Mouse (Mus musculus) lung, postnatal 36 days (tissue): Measurements from ENCODE around the gene Gm20388.

Source experiments
- DNase-seq: peaks from one replicate; pipeline ENCODE4 v3.0.0; 2022; ENCODE audit warnings: mixed read lengths

The Gm20388 gene

DNA sequence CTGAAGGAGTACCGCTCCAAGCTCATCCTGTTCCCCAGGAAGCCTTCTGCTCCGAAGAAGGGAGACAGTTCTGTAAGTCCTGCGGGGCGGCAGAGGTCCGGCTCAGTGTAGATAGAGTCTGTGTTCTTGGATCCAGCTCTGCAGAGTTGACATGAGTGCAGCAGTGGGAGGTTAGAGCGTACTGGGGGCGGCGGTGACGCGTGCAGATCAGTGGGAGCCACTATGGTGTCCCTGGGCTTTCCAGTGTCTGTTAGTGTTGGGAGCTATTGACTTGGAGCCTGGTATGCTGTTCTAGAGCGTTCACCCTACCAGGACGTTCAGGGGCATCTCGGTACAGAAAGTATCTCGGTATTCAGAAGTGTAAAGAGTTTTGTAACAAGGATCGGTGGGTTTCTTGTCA, 3192.6 kb downstream of the Gm20388 start:
- DNase-seq = no peak

DNA sequence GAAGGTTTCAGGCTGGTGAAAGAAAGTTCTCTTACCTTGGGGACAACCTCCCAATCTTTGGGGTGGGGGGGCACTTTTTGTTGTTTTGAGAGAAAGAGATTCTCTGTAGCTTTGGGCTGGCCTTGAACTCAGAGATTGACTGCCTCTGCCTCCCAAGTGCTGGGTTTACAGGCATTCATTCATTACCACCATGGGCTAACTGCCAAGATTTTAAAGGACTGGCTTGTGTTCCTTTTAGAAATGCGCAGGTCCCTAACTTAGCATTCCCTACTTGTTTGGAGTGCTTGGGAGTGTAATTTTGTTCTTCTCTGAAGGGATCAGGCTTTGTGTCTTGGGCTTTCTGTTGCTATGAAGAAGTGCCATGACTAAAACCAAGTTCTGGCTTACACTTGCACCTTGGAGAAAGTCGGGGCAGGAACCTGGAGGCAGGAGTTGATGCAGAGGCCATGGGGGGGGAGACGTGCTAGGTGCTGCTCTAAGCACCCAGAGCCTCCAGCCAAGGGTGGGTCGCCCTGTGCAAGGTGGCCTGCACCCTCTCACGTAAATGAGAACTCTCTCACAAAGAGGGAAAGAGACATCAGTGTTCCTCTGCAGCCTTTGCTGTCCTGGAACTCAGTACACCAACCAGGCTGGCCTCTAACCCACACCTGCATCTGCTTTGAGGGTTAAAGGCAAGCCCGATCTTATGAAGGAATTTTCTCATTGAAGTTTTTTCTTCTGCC, 3193.6 kb downstream of the Gm20388 start:
- DNase-seq = no peak

DNA sequence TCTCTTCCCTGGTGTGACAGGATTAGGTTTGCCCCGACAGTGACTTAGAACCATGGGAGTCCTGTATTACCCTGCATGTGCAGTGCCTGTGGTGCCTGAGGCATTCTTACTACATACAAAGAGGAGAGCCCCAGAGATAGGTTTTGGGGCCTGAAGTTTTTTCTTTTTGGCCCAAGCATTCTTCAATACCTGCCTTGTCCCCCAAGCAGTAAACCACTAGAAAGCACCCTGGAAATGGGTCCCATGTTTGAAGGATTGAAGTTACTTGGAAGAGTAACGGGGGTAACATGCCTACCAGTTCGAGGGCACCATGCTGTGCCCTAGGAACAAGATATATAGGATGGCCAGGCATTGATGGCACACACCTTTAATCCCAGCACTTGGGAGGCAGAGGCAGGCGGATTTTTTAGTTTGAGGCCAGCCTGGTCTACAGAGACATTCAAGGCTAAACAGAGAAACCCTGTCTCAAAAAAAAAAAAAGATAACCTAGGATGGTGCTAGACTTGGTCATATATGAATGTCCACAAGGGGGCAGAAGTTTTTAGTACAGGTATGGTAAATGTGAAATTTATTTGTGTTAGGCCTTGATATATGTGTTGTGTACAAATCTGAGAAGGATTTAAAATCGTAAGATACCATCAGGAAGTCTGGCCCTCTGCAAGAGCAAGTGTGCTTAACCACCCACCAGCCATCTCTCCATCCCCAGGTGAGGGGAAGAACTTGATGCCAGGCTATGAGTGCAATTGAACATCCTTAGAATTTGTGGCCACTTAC, 3195.1 kb downstream of the Gm20388 start:
- peak; percentile 71 for DNase-seq

DNA sequence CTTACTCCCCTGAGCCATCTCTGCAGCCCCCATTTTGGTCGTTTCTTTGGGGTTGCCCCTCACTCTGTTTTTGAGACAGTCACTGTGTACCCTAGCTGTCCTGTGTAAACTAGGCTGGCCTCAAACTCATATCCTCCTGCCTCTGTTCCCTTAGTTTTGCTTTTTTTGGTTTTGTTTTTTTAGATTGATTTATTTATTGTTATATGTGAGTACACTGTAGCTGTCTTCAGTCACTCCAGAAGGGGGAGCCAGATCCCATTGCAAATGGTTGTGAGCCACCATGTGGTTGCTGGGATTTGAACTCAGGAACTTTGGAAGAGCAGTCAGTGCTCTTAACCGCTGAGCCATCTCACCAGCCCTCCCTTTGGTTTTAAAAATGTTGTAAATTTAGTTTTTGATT, 3195.9 kb downstream of the Gm20388 start:
- DNase-seq = no peak

DNA sequence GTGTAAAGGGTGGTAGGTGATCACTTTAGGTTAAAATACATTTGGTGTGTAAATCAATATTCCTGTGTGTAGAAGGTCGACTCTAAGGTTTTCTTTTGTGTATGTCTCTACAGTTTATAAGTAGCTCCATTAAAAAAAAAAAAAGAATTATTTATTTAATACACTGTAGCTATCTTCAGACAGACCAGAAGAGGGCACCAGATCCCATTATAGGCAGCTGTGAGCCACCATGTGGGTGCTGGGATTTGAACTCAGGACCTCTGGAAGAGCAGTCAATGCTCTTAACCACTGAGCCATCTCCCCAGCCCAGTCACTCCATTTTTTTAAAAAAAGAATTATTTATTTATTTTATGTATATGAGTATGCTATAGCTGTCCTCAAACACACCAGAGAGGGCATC, 3197.4 kb downstream of the Gm20388 start:
- no peak for DNase-seq

DNA sequence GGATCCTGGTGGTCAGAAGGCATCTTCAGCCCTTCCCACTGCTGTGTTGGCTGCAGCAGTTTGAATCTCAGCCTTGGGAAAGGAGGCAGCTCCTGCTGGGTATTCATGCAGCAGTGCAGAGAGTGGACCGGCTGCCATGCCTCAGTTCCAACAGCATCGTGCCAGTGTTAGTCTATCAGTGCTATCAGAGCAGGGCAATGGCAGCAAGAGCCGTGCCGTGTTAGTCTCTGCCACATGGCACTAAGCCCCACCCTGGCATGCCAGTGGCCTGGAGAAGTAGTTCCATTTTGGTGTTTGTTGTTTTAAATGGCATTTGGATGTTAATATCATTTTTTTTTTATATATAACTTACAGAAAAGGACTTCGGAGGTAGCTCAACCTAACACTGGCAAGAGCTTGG, 3198.3 kb downstream of the Gm20388 start:
- no peak for DNase-seq

DNA sequence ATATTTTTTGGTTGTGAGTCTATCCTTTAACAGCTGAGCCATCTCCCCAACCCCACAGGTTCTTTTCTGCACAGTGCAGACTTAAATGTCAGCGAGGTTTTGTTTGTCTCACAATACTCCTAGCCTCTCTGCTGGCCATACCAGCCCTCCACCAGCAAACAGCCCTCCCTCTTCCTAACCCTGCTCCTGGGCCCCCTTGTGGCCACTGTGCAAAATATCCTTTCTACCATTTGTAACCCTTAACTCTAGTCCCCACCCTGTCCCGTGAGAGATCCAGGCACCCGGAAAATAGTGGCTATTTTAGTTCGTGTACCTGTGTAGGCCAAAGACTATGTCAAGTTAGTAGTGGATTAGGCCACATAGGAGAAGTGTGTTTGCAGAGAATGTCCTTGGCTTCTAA, 3200.0 kb downstream of the Gm20388 start:
- peak; percentile 39 for DNase-seq

DNA sequence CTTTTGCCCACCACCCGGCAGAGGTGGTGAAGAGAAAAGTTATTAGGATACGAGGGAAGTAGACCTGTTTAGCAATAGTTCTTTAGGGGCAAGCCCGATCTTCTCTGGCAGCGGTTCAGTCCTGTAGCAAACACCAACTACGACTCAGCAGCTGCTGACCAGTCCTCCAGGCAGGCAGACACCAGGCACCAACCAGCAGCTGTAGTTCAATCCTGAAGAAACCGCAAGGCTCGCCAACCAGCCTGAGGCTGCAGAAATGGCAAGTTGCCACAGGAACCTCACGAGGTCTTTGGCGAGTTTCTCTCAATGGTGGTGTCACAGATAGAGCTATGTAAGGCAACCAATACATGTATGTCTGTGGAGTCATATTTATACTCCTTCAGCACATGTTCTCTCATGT, 3202.3 kb downstream of the Gm20388 start:
- DNase-seq = no peak

DNA sequence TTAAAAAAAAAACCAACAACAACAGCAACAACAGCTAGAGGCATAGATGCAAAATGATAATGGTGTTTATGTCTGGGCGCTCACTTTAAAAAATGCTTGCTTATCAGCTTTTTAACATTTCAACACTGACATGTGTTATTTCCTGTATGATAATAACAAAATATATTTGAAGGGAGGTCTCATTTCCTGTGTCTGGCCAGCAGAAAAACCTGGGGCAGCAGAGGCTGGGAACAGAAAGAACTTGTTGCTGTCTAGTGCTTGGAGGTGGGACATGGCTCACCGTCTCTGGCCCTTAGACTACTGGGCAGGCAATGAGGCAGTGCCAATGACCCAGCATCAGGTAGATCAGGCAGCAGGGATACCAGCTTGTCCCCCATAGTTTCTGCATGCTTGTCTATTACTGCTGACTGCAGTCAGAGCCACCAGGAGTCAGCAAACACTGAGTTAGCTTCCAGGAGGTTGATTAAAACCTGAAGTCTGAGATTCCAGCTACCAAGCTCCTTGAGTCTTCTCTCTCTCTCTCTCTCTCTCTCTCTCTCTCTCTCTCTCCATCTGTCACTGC, 3203.3 kb downstream of the Gm20388 start:
- no peak for DNase-seq

DNA sequence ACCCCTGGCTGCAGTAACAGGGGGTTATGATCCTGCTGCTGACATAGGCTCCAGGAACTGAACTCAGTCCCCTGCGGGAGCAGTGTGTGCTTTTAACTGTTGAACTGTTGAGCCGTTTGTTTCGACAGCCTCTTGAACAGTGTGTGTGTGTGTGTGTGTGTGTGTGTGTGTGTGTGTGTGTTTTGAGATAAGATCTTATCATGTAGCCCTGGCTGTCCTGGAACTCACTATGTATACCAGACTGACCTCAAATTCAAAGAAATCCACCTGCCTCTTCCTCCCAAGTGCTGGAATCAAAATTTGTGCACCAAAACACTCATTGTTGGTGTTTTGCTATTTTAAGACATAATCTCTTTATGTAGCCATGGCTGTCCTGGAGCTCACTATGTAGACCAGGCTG, 3204.0 kb downstream of the Gm20388 start:
- DNase-seq = no peak

DNA sequence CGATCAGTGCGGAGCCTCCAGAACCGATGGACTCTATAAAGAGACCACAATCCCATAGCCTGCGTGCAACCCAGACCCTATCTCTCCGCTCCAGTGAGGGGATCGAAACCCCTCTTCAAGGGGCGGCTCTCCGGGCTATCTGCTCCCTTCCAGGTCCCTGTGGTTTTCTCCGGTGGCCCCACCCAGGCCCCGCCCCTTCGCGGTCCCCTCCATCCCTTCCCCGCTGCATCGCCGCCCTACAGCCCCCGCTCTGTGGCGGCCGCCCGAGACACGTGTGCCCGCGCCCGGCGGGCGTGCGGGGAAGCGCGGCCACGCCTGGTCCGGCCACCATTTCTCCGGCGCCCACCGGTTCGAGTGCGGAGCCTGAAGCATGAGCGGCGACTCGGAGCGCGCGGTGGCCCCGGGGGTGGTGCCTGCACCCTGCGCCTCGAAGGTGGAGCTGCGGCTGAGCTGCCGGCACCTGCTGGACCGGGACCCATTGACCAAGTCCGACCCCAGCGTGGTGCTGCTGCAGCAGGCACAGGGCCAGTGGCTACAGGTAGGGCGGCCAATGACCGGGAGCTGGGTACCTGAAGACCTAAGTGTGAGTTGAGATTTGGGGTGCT, 3206.6 kb downstream of the Gm20388 start, which contains the start of gene Cpne7:
Cpne7 (plus strand) TSS at position 248 of the 605 bp plus-strand sequence.
- no peak for DNase-seq

DNA sequence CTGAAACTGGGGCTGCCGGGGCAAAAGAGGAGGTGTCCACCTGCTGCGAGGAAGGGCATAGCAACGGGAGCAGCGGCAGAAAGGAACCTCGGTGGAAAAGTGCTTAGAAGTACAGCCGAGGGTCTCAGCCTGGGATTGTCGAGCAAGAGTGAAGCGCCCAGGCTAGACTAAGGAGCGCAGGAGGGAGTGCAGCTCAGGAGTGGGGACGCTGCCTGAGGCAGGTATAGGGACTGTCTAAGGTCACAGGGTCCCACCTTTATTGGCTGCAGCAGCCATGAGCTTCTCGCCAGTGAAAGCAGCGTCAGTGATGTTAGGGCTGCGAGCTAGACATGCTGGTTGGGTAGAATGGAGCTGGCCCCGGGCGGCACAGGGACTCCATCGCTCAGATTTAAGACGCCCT, 3207.1 kb downstream of the Gm20388 start:
- no peak for DNase-seq

DNA sequence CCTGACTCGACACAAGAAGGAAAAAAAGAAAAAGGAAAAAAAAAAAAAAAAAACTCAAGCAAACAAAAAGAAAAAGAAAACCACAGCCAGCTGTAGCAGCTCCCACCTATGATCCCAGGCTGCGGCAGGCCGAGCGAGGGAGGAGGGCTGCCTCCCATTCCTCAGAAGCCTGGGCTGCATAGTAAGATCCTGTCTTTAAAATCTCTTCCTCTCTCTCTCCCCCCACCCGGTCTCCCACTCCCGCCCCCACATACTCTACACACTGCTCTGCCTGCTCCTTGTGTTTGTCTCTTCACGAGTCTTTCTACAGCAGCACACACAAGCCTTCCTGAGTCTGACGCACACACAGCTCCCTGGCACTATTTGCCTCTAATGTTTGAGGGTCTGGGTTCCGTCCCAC, 3211.4 kb downstream of the Gm20388 start:
- DNase-seq = no peak

DNA sequence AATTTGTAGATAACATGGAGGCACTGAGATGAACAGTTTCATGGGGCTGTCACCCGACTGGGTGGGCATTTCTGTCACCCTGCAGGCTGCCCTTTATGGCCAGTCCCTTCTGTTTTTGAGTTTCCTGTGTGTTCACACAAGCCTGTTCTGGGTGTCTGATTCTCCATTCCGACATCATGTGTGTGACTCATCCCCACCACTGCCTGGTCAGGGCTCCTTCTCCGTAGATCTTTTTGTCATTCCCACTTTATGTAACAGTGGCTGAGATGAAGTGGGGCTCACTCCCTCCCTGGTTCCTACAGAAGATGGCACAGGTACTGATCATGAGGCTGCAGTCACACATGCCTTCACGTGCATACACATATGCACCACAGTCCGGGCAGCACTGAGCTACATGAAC, 3212.0 kb downstream of the Gm20388 start:
- no peak for DNase-seq

DNA sequence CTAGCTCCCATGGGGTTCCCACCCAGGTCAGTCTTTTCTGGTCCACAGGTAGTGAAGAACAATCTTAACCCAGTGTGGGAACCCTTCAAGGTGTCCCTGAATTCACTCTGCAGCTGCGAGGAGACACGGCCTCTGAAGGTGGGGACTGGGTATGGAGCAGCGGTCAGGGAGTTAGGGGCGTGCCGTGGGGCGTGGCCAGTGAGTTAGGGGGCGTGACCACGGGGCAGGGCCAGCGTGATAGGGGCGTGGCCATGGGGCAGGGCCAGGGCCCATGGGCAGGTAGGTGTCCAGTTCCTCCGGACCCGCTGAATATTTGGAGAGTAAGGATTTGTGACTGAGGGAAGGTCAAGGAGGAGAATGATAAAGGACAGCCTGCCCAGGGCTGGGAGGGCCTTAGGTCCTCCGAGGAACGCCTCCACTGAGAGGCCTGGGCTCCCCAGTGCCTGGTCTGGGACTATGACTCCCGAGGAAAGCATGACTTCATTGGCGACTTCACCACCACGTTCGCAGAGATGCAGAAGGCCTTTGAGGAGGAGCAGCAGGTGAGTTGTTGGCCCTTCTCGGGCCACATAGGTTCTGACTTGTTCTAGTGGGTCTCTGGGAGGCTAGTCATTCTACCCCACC, 3215.7 kb downstream of the Gm20388 start:
- DNase-seq = peak; percentile 66

DNA sequence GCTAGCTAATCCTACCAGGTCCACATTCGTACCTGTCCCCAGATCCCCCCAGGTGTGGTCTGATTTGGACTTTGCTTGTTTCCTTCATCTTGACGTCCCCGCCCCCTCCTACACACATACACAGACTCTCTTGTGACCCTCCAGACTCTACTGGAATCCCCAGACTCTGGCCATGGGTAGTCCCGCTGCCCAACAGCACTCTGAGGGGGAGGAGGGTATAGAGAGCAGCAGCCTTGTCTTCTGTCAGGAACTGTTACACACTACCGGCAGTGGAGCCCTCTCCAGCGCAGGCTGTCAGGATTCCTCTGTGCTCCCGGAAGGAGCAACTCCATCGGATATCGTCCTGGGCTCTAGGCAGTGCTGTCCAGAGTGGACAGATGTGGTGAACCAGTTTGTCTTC, 3220.4 kb downstream of the Gm20388 start:
- DNase-seq = no peak

DNA sequence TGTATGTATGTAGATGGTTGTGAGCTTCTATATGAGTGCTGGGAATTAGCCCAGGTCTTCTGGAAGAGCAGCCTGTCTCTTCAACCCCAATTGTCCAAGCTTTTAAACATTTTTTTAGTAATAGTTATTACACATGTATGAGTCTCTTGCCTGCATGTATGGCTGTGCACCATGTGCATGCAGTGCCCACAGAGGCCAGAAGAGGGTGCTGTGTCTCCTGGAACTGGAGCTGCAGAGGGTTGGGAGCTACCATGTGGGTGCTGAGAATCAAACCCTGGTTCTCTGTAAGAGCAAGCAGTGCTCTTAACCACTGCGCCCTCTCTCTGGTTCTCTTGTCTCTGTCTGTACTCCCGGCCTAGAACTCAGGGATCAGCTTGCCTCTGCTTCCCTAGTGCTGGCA, 3222.3 kb downstream of the Gm20388 start:
- no peak for DNase-seq

DNA sequence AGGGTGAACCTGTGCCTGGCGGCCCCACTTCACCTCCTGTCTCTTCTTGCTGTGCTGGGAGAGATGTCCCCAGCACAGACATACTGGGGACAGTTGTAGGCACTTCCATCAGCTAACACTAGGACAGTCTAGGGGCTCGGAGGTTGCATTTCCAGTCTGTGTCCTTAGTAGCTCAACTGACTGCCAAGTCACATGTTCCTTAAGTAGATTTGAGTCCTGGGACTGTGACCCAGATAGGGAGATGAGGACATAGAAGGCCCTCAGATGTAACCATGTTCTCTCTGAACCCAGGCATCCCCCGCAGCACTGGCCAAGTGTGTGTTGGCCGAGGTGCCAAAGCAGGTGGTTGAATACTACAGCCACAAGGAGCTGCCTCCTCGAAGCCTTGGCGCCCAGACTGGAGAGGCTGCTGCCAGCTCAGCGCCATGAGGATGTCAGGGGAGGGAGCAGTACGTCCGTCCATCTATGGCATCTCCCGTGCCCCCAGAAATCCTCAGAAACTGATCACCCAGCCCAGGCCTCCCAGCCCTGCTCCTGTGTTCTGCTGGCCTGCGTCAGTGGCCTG, 3223.6 kb downstream of the Gm20388 start:
- no peak for DNase-seq

DNA sequence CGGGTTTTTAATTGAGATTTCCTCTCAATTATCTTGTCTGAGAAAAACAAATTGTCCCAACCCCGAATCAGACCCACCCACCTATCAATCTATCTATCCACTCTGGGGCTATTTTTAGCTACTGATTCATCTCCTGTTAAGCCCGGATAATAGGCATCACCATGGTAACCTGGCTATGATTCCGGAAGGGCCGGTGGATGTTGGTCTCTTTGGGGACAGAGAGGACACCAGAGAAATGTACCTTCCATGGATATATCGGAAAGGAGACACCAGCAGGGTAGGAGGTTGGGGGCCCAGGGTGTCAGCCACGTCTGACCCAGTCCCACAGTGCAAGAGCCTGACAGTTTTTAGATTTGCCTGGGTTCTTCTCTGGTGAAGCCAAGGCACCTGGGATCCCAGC, 3224.8 kb downstream of the Gm20388 start:
- no peak for DNase-seq

DNA sequence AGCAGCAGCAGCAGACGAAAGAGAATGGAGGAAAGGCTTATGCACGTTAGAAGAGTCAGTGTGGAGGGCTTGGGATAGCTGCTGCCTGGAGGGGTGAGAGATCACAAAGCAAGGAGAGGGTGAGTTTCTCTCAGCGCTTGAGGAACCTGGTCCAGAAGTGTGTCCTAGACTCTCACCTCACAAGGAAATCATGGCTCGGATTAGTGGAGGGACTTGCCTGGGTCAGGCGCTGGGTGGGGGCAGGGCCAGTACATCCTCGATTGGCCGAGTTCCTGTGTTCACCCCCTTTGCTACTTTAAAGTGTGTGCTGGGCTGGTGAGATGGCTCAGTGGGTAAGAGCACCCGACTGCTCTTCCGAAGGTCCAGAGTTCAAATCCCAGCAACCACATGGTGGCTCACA, 3225.2 kb downstream of the Gm20388 start:
- DNase-seq = no peak

DNA sequence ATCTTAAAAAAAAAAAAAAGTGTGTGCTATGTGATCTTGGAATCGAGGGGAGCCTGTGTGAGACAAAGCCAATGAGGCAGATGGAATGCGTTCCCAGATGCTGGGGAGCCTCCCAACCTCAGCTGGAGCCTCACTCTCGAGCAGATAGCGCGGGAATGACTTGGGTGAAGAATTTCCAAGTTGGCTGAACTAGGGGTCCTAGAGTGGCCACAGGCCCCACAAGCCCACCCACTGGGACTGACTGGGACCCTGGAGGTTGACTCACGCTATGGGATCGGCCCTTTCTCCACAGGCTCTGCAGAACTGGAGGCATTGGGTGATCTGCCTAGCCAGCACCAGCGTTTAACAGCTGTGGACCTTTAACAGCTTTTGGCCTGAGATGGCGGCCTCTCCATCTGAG, 3225.6 kb downstream of the Gm20388 start:
- DNase-seq = no peak

DNA sequence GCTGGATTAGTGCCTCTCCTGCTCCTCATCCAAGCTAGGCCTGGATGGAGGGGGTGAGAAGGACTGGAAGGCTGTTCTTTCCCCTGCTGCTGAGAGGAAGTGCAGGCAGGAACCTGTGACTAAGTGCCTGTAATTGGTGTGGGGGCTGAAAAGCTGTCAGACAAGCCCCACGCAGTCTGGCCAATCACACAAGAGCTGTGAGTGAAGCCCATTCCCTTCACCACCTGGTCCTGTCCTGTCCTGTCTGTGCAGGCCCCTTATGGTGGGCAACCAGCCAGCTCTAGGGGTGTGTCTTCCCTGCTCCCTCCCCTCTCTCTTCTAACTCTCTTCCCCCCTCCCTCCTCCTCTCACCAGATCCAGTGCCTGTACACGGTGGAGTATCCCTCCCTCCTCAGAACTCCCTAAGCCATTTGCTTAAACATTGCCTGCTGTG, 3227.0 kb downstream of the Gm20388 start:
- DNase-seq = no peak

DNA sequence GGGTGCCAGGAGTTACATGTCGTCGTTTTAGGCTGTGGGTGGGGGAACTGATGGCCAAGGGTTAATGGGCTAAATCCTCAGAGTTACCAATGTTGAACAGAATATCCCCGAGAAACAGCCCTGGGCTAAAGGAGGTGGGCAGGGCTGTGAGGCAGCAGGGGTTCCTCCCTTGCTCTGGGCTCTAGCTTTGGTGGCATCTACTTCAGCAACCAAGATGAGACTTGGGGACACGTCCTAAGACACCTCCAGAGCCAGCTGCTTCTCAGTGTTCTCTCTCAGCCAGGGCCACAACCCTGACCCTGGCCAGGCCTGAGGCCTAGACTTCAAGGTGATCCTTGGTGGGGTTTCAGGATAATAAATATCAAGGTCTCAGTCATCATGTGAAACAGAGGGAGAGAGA, 3228.1 kb downstream of the Gm20388 start:
- DNase-seq = no peak
